Mouse (Mus musculus) embryonic facial prominence, embryonic 14.5 days (tissue): ENCODE data around the gene Dhrs3. TPM values are rescaled to one million over a fixed set of nuclear protein-coding genes. Genes with fewer than 3 reads are reported as not detected.

ENCODE experiments used
- ATAC-seq: fragments of 200-750 bp; cut with Nextera tagmentation; 2 replicates; pipeline ENCODE4 v1.8.0; 2017; ENCODE audit warnings: low read depth, moderate number of reproducible peaks, moderate TSS enrichment
- DNase-seq: peaks from one replicate; pipeline ENCODE4 v3.0.0-alpha.2; 2015; ENCODE audit warnings: low spot score
- H3K27ac ChIP-seq: fragments of 300-500 bp; sonication (generic); replicated peaks from 2 replicates; pipeline ENCODE4 v1.5.1; 2014; ENCODE audit warnings: low read depth, mild to moderate bottlenecking, low read length, moderate library complexity
- H3K27me3 ChIP-seq: fragments of 300-500 bp; sonication (generic); replicated peaks from 2 replicates; pipeline ENCODE4 v1.6.1; 2014; ENCODE audit warnings: low read length; ENCODE audit not compliant: control insufficient read depth, insufficient read depth
- H3K36me3 ChIP-seq: fragments of 300-500 bp; sonication (generic); 2 replicates; pipeline ENCODE4 v1.6.1; 2014; ENCODE audit warnings: low read length, mixed read lengths; ENCODE audit not compliant: control insufficient read depth, insufficient read depth
- H3K4me1 ChIP-seq: fragments of 300-500 bp; sonication (generic); 2 replicates; pipeline ENCODE4 v1.6.1; 2014; ENCODE audit warnings: antibody characterized with exemption, low read length; ENCODE audit not compliant: control insufficient read depth, insufficient read depth
- H3K4me2 ChIP-seq: fragments of 300-500 bp; sonication (generic); 2 replicates; pipeline ENCODE4 v1.6.1; 2014; ENCODE audit warnings: low read depth, mild to moderate bottlenecking, low read length, moderate library complexity, mixed read lengths
- H3K4me3 ChIP-seq: fragments of 300-500 bp; sonication (generic); 2 replicates; pipeline ENCODE4 v1.5.1; 2014; ENCODE audit warnings: low read depth, mild to moderate bottlenecking, low read length
- H3K9ac ChIP-seq: fragments of 300-500 bp; sonication (generic); 2 replicates; pipeline ENCODE4 v1.6.1; 2014; ENCODE audit warnings: low read depth, mild to moderate bottlenecking, low read length, moderate library complexity, mixed read lengths
- H3K9me3 ChIP-seq: fragments of 300-500 bp; sonication (generic); 2 replicates; pipeline ENCODE4 v1.6.1; 2016; ENCODE audit warnings: low read length; ENCODE audit not compliant: control insufficient read depth
- WGBS: fragments of 180-500 bp; shearing (Covaris S2); extraction: QIAGEN DNeasy Blood & Tissue Kit; methylation state at CpG from one replicate; pipeline ENCODE4 v1.1.7; 2014; 5-methylcytosine and 5-hydroxymethylcytosine counted together
- polyA plus RNA-seq: library from polyadenylated mRNA; unstranded; fragments of >200 nt; fragmentation: Nextera tagmentation; extraction: Ambion mirVana; gene quantifications from 2 replicates; pipeline ENCODE4 v1.2.1, GENCODE M21; 2014

Gene Dhrs3
- polyA plus RNA-seq, 1 experiment from 2014 or later: 67.4 TPM

DNA sequence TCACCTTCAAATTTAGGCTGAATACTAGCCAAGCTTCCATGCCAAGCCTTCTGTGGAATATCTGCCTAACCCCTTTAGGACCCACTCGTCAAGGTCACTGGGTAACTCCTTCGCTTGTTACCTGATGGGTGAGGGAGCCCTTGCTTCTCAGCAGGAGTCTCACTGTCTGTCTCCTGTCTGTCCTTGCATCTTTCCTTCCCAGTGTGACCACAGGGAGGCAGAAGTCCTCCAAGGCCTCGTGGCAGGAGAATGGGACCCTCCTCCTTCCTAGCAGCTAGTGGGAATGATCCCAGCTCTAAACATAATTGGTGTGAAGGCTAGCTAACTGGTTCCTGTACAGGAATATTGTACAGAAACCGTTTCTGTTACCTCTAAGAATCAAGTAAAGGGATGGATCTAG lies 24.5 kb downstream of the Dhrs3 start:
- H3K36me3 ChIP-seq: peaks cover 31% of the 10 kb centered on the region
- no peak for DNase-seq
- WGBS: 69% methylated on average over 4 of the region's 4 CpGs

DNA sequence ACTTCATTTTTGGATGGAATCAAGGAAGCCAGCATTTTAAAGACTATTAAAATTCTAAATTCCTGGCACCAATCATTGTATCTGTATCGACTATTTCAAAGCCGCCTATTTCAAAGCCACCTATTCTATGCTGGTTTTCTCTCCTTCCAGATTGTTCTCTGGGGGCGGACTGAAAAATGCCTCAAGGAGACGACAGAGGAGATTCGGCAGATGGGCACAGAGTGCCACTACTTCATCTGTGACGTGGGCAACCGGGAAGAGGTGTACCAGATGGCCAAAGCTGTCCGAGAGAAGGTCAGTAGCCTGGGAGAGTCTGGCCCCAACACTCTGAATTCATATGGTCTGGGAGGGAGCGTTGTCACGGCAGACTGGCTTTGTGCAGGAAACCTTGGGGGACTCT lies 25.9 kb downstream of the Dhrs3 start:
- WGBS: 95% methylated on average over 10 of the region's 10 CpGs
- Histone ChIP-seq H3K27ac (no peak overlapping the region), H3K9me3 (no peaks in the 10 kb centered on the region), H3K27me3 (no peaks in the 10 kb centered on the region), H3K9ac (no peak overlapping the region), H3K4me3 (no peak overlapping the region), H3K4me1 (no peaks in the 10 kb centered on the region), H3K36me3 (peaks cover 38% of the 10 kb centered on the region), H3K4me2 (no peak overlapping the region)
- no peak for ATAC-seq
- DNase-seq: no peak

More for the DNA sequence above, 24.5 kb downstream of the Dhrs3 start:
- no peak for ATAC-seq
- H3K4me2 ChIP-seq: no peak overlapping the region
- no peaks in the 10 kb centered on the region for H3K27me3 ChIP-seq
- no peaks in the 10 kb centered on the region for H3K4me1 ChIP-seq
- no peaks in the 10 kb centered on the region for H3K9me3 ChIP-seq
- no peak overlapping the region for H3K27ac ChIP-seq
- H3K9ac ChIP-seq: no peak overlapping the region
- no peak overlapping the region for H3K4me3 ChIP-seq

GRCm38 (mm10) chr4:144928693-144929436 lies 36.2 kb downstream of the Dhrs3 start:
- no peak for DNase-seq
- Histone ChIP-seq H3K27ac (no peak overlapping the region), H3K9me3 (no peaks in the 10 kb centered on the region), H3K27me3 (no peaks in the 10 kb centered on the region), H3K4me2 (no peak overlapping the region), H3K9ac (no peak overlapping the region), H3K4me1 (peaks cover 14% of the 10 kb centered on the region), H3K4me3 (no peak overlapping the region), H3K36me3 (peaks cover 11% of the 10 kb centered on the region)
- no peak for ATAC-seq
- WGBS: 83% methylated on average over 5 of the region's 5 CpGs

GRCm38 (mm10) chr4:144929811-144930221 lies 37.2 kb downstream of the Dhrs3 start:
- peak; percentile 65 for DNase-seq
- H3K9me3 ChIP-seq: no peaks in the 10 kb centered on the region
- H3K36me3 ChIP-seq: peaks cover 11% of the 10 kb centered on the region
- peaks cover 14% of the 10 kb centered on the region for H3K4me1 ChIP-seq
- peak overlapping the region; percentile 76 for H3K27ac ChIP-seq
- no peak for ATAC-seq
- 95% methylated on average over 1 of the region's 1 CpGs for WGBS
- H3K4me3 ChIP-seq: no peak overlapping the region
- no peaks in the 10 kb centered on the region for H3K27me3 ChIP-seq
- H3K9ac ChIP-seq: no peak overlapping the region
- peak overlapping the region; percentile 6; the same call in 1 of the 2 replicates for H3K4me2 ChIP-seq

DNA sequence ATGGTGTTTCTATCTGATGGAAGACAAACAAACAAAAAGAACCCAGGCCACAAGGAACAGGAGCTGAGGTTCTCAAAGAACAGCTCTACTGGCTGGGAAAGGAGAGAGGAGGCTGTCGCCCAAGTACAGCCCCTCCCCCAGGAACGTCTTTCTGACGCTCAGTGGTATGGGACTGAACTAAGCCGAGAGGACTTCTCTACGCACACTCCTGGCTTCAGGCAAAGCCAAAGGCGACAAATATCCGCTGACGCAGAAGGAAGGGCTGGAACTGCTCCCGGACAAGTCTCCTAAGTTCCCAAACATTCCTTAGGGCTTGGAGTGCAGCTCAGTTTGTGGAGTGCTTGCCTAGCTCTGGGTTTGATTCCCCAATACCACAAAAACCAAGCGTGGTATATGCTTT lies 37.7 kb downstream of the Dhrs3 start:
- peak overlapping the region; percentile 6; the same call in 1 of the 2 replicates for H3K4me2 ChIP-seq
- no peaks in the 10 kb centered on the region for H3K9me3 ChIP-seq
- H3K9ac ChIP-seq: no peak overlapping the region
- H3K27me3 ChIP-seq: no peaks in the 10 kb centered on the region
- ATAC-seq (peak; percentile 83), DNase-seq (peak; percentile 90)
- H3K36me3 ChIP-seq: peaks cover 11% of the 10 kb centered on the region
- WGBS: 14% methylated on average over 10 of the region's 10 CpGs
- H3K4me3 ChIP-seq: no peak overlapping the region
- peaks cover 14% of the 10 kb centered on the region for H3K4me1 ChIP-seq
- H3K27ac ChIP-seq: peak overlapping the region; percentile 76

DNA sequence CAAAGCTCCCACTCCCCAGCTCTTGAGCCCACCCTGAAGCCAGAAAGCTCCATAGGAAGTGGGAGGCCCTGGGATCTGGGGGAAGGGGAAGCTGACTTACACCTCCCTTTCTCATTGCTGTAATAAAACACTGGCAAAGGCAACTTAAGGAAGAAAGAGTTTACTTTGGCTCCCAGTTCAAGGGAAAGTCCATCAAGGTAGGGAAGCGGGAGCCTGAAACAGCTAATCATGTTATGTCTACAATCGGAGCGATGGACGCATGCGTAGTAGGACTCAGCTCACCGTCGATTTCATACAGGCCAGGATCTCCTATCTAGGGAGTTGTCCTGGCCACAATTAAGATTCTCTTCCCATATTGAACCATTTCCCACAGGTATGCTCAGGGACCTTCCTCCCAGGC lies 38.5 kb downstream of the Dhrs3 start:
- H3K27me3 ChIP-seq: no peaks in the 10 kb centered on the region
- no peak overlapping the region for H3K4me3 ChIP-seq
- H3K4me1 ChIP-seq: peaks cover 14% of the 10 kb centered on the region
- H3K4me2 ChIP-seq: no peak overlapping the region
- peaks cover 11% of the 10 kb centered on the region for H3K36me3 ChIP-seq
- WGBS: 72% methylated on average over 7 of the region's 7 CpGs
- H3K9me3 ChIP-seq: no peaks in the 10 kb centered on the region
- H3K27ac ChIP-seq: peak overlapping the region; percentile 76; the same call in 1 of the 2 replicates
- DNase-seq (no peak), ATAC-seq (no peak)
- H3K9ac ChIP-seq: no peak overlapping the region

- H3K36me3 ChIP-seq: no peaks in the 10 kb centered on the region
- no peak overlapping the region for H3K4me3 ChIP-seq
- no peak overlapping the region for H3K4me2 ChIP-seq
- H3K9me3 ChIP-seq: no peaks in the 10 kb centered on the region
- H3K4me1 ChIP-seq: peaks cover 13% of the 10 kb centered on the region
- no peak overlapping the region for H3K27ac ChIP-seq
- ATAC-seq: no peak
- DNase-seq: peak; percentile 47
- H3K27me3 ChIP-seq: no peaks in the 10 kb centered on the region
- no peak overlapping the region for H3K9ac ChIP-seq
- WGBS: 19% methylated on average over 1 of the region's 1 CpGs
These were observed 41.9 kb downstream of the Dhrs3 start for GRCm38 (mm10) chr4:144934501-144934900.

- no peak overlapping the region for H3K4me3 ChIP-seq
- ATAC-seq (no peak), DNase-seq (no peak)
- no peaks in the 10 kb centered on the region for H3K4me1 ChIP-seq
- H3K36me3 ChIP-seq: no peaks in the 10 kb centered on the region
- 87% methylated on average over 3 of the region's 3 CpGs for WGBS
- H3K4me2 ChIP-seq: no peak overlapping the region
- no peaks in the 10 kb centered on the region for H3K27me3 ChIP-seq
- no peak overlapping the region for H3K27ac ChIP-seq
- H3K9me3 ChIP-seq: no peaks in the 10 kb centered on the region
- H3K9ac ChIP-seq: no peak overlapping the region
These were observed 44.0 kb downstream of the Dhrs3 start for GRCm38 (mm10) chr4:144936563-144937154.
